Mouse (Mus musculus): ENCODE measurements around the gene 4933405L10Rik. TPM values are rescaled to one million over a fixed set of nuclear protein-coding genes. Genes with fewer than 3 reads are reported as not detected.

4933405L10Rik gene
- total RNA-seq, 2 experiments from 2014 or later: not detected

GRCm38 (mm10) chr8:105757796-105758276, 50.4 kb downstream of the 4933405L10Rik start:
- no peak for DNase-seq

GRCm38 (mm10) chr8:105758277-105759108, 51.0 kb downstream of the 4933405L10Rik start, which contains the start of gene Gfod2:
Gene Gfod2, minus strand, starts transcription at chr8:105758664.
- peak; percentile 98 to 99 for DNase-seq

Other genes starting within 250 kb of the 4933405L10Rik start
- 10 to 100 TPM; 31.9 TPM for gene Tppp3, start 236.1 kb upstream of the 4933405L10Rik start, total RNA-seq (2021)
- gene Zdhhc1, start 210.8 kb upstream of the 4933405L10Rik start, total RNA-seq (2021): 10 to 100 TPM; 32.8 to 37.6 TPM
- not detected for gene Hsd11b2, start 188.9 kb upstream of the 4933405L10Rik start, total RNA-seq (2021)
- 100 to 1,000 TPM; 288 to 305 TPM for gene Atp6v0d1, start 141.6 kb upstream of the 4933405L10Rik start, total RNA-seq (2021)
- 10 to 100 TPM; 82.8 to 92.6 TPM for gene Ripor1, start 102.4 kb upstream of the 4933405L10Rik start, total RNA-seq (2021)
- 10 to 100 TPM; 73.6 to 80.1 TPM for gene Ctcf, start 71.1 kb upstream of the 4933405L10Rik start, total RNA-seq (2021)
- not detected for gene Agrp, start 70.3 kb upstream of the 4933405L10Rik start, total RNA-seq (2021)
- gene Carmil2, start 21.4 kb upstream of the 4933405L10Rik start, total RNA-seq (2021): 10 to 100 TPM; 69.3 to 72.7 TPM
- gene Acd, start 6.6 kb upstream of the 4933405L10Rik start, total RNA-seq (2021): 10 to 100 TPM; 37.1 to 38.7 TPM
- 10 to 100 TPM; 29.1 to 36.3 TPM for gene Pard6a, start 6.5 kb upstream of the 4933405L10Rik start, total RNA-seq (2021)
- gene Enkd1, start 555 bp downstream of the 4933405L10Rik start, total RNA-seq (2021): 1 to 10 TPM; 9.0 to 9.4 TPM
- 10 to 100 TPM; 21.9 to 22.5 TPM for gene Gfod2, start 51.0 kb downstream of the 4933405L10Rik start, total RNA-seq (2021)
- gene Ranbp10, start 119.7 kb downstream of the 4933405L10Rik start, total RNA-seq (2021): 10 to 100 TPM; 24.4 to 27.6 TPM
- gene Tsnaxip1, start 120.1 kb downstream of the 4933405L10Rik start, total RNA-seq (2021): under 1 TPM in 1 of 2 experiments, not detected in 1; 0.22 TPM
- gene Cenpt, start 145.6 kb downstream of the 4933405L10Rik start, total RNA-seq (2021): 10 to 100 TPM; 14.2 to 15.2 TPM
- gene Thap11, start 147.5 kb downstream of the 4933405L10Rik start, total RNA-seq (2021): 10 to 100 TPM; 42.2 to 42.3 TPM
- gene Nutf2, start 152.9 kb downstream of the 4933405L10Rik start, total RNA-seq (2021): 10 to 100 TPM; 27.6 to 36.3 TPM
- gene Edc4, start 173.2 kb downstream of the 4933405L10Rik start, total RNA-seq (2021): 10 to 100 TPM; 59.2 to 68.2 TPM
- 1 to 10 TPM in 1 of 2 experiments, under 1 TPM in 1; 1.00 to 3.0 TPM for gene Nrn1l, start 185.9 kb downstream of the 4933405L10Rik start, total RNA-seq (2021)
- gene Pskh1, start 192.8 kb downstream of the 4933405L10Rik start, total RNA-seq (2021): 1 to 10 TPM; 7.7 to 8.3 TPM
- gene Ctrl, start 226.2 kb downstream of the 4933405L10Rik start, total RNA-seq (2021): 1 to 10 TPM; 1.6 TPM
- 10 to 100 TPM; 57.0 to 69.0 TPM for gene Psmb10, start 230.8 kb downstream of the 4933405L10Rik start, total RNA-seq (2021)
- 10 to 100 TPM; 41.7 to 45.8 TPM for gene Lcat, start 235.7 kb downstream of the 4933405L10Rik start, total RNA-seq (2021)

Measured in layer of hippocampus, postnatal 36 days (tissue).